Mouse (Mus musculus) hematopoietic stem cell, adult 5-6 weeks (primary cell): Measurements from ENCODE around the gene Glt8d2. TPM values are rescaled to one million over a fixed set of nuclear protein-coding genes. Genes with fewer than 3 reads are reported as not detected.
A peak's percentile ranks its signal among the peaks of the same experiment; 100 is the strongest.

Experiments
- ATAC-seq, 2 experiments: fragments of 125-278 bp in 1 of 2; replicated peaks in 1 of 2; 2 replicates each; pipeline ENCODE4 v1.8.0; 2016 to 2017; ENCODE audit warnings: inconsistent platforms in 2 of 2, mild to moderate bottlenecking in 2 of 2, moderate number of reproducible peaks in 2 of 2, low read depth in 1 of 2, moderate TSS enrichment in 1 of 2; ENCODE audit not compliant: low FRiP score in 2 of 2, poor library complexity in 2 of 2, severe bottlenecking in 2 of 2, insufficient read depth in 1 of 2, low TSS enrichment in 1 of 2
- total RNA-seq: library from RNA; stranded (forward); fragments of 172-1452, 232-1000 nt; gene quantifications from 2 replicates; pipeline ENCODE4 v1.2.3, GENCODE M21; 2017

Glt8d2 gene
- 1.6 and 3.1 TPM in 2 replicates for total RNA-seq

DNA sequence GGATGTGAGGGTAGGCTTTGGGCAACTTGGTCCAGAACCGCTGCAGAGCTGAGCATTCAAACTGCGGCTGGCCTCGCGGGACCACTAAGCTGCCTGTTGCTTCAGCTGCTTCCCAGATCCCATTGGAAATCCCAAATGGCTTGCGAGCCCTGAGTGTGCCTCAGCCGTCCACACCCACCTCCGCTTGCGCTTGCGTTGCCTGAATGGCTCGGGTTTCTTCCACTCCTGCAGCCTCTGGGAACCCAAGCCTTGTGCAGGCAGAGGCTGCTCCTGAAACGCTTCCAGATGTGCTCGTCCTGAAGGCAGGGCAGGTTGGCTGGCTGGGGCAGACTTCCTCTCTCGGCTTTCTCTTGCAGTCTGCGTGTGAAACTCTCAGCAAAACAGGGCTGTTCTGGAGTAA is at the start of gene Glt8d2:
Gene Glt8d2, minus strand, starts transcription at position 157 of the 400 bp plus-strand sequence.
- ATAC-seq: peak; percentile 39 to 42; a peak in 2 of 4 replicates

GRCm38 (mm10) chr10:82699296-82699941 is 9.0 kb upstream of the Glt8d2 start:
- ATAC-seq: peak; percentile 19 to 43

GRCm38 (mm10) chr10:82698712-82699261 is 8.3 kb upstream of the Glt8d2 start:
- peak; percentile 24 to 63; a peak in 3 of 4 replicates for ATAC-seq

DNA sequence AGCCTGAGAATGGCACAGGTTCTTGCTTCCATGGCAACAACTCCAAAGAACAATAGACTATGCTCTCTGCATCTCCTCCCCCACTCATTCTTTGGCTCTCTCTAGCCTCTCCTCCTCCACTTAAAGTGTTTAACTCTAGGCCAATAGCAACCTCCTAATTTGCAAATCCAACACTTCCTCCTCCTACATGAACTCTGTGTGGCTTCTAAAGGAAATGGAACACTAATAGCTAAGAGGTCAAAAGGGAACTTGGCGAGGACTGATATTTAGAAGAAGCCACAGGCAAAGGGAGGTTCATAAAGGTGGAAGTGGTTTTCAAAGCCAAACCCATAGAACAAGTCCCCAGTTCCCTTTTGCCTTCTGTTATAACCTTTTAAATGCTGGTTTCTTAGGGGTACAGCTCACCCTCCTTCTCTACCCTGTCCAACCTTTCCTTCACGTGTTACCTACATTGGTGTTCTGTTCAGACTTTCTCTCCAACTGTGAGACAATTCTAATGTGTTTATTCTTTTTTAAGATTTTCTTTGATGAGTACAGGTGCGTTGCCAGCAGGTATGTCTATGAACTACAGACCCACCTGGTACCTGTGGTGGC is 7.0 kb upstream of the Glt8d2 start:
- peak; percentile 89 to 93 for ATAC-seq

DNA sequence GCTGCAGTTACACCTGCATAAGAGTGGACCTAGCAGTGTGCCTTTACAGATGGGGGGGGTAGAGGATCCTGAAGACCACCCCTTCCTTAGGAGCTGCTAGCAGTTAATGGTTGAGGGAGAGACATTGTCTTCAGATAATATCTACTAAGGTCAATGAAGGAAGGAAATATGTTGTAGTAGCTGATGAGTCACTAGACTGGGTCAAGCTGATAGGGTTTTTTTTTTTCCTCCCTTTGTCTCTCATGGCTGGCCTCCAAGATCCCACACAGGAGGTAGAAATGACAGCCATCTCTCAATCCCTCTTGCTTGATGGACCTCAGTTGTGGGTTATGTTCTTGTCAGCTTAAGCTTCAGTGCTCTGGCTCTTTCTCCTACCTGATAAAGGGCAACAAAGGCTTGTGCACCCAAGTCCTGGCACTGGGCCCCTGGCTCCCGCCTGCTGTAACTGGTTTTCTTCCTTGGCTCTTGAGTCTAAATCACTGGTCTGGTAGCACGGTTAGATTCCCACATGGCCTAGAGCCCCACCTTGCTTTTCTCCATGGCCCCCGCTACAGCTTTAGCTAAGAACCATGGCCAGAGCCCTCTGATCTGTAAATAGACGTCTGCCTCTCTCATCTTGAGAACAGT is 6.1 kb upstream of the Glt8d2 start:
- no peak for ATAC-seq

GRCm38 (mm10) chr10:82695956-82696355 is 5.5 kb upstream of the Glt8d2 start, which contains the start of gene Hcfc2:
Gene Hcfc2, plus strand, starts transcription at chr10:82696160.
- ATAC-seq: no peak

DNA sequence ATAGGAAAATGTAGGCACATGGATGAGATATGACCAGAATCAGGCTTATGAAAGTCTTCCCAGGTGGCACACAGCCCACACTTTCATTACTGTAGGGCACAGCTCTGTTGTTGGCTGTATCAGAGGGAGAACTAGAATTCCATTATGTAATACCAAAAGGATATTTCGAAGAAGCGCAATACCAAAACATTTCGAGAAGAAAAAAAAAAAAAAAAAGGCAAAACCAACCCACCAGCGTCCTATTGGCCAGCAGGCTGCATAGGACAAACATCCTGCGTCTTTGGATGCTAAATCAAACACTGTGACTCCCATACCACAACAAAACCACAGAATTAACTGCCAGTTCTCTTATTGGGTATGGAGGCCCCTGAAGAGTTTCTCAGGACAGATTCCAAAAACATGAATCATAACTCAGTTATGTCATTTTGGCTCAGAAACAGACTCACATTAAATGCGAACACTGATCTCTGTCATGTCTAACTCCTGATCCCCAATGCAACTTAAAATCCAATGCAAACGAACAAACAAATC is 704 bp downstream of the Glt8d2 start:
- ATAC-seq: peak; percentile 55 to 57; a peak in 2 of 4 replicates

- 0 out of 4 replicates have a peak, but pooled peaks of 1 of the 2 experiments have one; percentile 14 for ATAC-seq
These were observed 5.0 kb downstream of the Glt8d2 start for GRCm38 (mm10) chr10:82685440-82685839.

DNA sequence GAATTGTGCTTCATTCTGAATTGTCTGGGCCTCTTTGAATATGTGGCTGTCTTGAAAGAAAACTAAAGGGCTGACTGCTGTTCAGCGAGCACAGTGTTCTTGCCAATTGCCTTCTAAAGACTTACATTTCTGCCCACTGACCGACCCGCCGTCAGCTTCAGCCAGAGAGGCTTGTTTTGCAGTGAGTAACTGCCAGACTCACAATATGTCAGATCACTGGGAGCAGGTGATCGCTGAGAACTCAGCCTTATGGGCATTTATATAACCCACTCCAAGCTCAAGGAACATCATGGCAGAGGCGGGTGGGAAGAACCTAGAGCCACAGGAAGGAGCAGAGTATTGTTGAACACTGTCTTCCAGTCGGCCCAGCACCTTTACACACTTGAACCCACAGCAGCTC is 8.8 kb downstream of the Glt8d2 start:
- ATAC-seq: no peak

DNA sequence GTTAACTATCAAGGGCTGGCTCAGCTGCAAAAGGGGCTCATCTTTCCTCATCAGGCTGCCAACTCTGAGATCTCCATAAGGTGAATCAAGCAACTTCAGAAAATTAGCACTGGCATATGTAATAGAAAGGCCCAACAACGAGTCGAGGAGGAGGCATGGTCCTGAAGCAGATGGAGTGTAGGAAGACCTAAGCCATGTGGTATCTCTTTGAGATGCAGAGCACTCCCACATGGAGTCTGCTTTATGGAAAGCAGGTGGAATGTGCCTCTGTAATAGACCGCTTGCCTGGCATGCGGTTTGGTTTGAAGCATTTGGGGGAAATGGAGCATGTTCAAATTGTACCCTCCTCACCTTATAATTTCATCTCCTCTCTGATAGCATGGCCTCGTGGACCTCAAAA is 9.7 kb downstream of the Glt8d2 start:
- no peak for ATAC-seq

DNA sequence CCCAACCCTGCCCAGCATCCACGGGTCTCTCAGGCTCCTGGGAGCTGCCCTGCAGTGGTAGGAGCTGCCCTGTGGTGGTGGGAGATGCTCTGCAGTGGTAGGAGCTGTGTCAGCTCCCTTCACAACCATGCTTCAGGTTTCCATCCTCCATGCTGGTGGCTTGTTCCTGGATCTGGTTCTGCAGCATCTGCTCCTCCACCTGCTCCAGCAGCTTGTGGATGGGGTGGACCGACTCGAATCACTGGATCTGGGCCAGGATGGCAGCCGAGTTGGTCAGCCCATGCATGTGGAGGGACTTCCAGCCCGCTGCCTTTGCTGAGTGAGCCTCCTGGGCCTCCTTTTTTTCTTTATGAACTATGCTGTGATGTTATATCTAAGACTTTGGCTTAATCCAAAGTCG is 13.5 kb downstream of the Glt8d2 start:
- ATAC-seq: no peak

GRCm38 (mm10) chr10:82670205-82670604 is 20.2 kb downstream of the Glt8d2 start:
- peak in 1 of 2 experiments; percentile 11; a peak in 1 of 4 replicates for ATAC-seq

DNA sequence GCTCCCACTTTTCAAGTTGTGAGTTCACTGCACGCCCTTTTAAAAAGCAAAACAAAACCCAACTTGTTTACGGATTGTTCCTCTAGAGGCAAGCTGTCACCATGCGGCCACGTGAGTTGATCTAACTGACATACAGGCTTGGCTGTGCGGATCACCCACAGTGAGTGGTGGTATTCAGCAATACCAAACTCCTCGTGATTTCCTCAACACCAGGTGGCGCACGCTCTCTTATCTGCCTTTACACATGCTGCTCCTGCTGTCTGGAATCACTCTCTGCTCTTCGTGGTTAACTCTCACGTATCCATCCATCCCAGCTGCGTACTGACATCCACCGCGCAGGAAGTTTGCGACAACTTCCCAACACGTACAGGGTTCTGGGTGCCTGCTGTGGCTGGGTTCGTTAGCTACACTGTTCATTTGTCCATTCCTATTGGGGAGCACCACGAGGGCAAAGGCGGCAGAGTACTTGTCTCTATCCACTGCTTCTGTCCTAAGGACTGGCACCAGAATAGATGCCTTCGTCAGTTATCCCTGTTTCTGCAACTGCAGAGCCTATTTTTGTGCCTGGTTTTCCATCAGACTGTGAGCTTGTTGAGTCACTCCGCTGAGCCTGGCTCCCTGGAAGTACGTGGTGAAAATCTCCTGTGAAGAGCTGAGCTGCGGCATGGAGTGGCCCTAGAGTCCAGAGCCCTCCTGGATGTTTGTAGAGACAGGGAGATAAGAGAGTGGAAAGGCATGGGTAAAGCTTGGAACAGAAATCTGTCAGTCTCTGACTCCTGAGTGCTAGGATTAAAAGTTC is 23.8 kb downstream of the Glt8d2 start:
- ATAC-seq: peak; percentile 87 to 90

DNA sequence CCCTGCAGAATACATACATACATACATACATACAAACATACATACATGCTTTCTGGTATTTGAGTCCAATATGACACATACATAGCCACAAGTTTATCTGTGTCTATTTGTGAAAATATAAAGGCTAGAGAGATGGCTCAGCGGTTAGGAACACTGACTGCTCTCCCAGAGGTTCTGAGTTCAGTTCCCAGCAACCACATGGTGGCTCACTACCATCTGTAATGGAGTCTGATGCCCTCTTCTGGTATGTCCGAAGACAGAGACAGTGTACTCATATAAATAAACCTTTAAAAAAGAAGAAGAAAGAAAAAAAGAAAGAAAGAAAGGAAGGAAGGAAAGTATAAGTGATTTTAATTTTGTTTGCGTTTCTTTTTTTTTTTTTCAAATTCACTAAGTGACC is 24.5 kb downstream of the Glt8d2 start:
- ATAC-seq: no peak

DNA sequence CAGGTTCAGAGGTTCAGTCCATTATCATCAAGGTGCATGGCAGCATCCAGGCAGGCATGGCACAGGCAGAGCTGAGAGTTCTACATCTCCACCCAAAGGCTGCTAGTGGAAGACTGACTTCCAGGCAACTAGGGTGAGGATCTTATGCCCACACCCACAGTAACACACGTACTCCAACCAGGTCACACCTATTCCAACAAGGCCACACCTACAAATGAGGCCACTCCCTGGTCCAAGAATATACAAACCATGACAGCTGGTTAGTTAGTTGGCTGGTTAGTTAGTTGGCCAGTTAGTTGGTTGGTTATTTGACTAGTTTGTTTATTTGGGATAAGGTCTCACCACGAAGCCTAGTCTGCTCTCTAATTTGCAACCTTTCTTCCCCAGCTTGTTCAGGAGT is 27.2 kb downstream of the Glt8d2 start:
- ATAC-seq: no peak

GRCm38 (mm10) chr10:82662267-82662990 is 28.0 kb downstream of the Glt8d2 start:
- ATAC-seq: peak; percentile 59 to 69

DNA sequence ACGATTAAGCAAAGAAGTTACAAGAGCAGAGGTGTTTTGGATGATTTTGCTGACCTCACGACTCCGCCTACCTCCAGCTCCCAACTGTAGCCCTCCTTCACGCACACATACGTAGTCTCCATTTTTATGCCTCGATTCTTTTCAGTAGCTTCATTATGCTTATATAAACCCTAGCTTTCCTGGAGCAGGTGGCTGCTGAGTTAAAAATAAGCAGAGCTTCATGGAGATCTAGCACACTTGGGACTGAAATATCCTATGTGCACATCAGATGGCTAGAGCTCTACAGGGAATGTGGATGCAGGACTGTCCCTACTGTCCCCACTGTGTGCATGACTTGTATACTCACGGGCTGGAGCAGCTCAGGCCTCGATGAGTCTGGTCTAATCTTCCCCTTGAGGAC is 28.6 kb downstream of the Glt8d2 start:
- no peak for ATAC-seq
